Mouse (Mus musculus) spleen, embryonic (tissue): ENCODE measurements around the gene Cldn15.

Experiments used
- CTCF ChIA-PET: fragments of 350-600 bp; sonication (Branson Sonifier 250); formaldehyde crosslinking; loops from one replicate; lab custom pipeline; 2022; lab: Charles Lee

Gene Cldn15

GRCm38 (mm10) chr5:136979762-136980161 is 13.3 kb downstream of the Cldn15 start:
- CTCF ChIA-PET = interaction anchor here (1.2 kb wide), 1 partner anchor 27 kb away, joined by 5 read pairs; the partner anchor contains the start of gene Fis1

DNA sequence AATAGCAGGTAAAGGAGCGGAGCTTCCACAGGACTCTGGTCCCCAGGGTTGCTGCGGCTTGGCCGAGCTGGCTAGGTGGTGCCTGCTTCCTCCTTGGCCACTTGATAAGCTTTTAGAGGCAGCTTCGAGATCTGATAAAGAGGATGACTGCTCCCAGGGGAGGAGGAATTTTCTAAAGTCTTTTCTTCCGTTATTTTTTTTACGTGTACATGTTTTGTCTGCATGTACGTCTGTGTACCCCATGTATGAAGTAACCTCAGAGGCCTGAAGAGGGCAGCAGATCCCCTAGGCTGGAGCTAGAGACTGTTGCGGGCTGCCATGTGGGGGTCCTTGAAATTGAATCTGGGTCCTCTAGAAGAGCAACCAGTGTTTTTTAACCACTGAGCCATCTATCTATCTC is 14.6 kb downstream of the Cldn15 start:
- CTCF ChIA-PET = no interaction called here

GRCm38 (mm10) chr5:136982338-136982930 is 16.0 kb downstream of the Cldn15 start:
- CTCF ChIA-PET = interaction anchor here (0.6 kb wide), 1 partner anchor 1183 kb away, joined by 5 read pairs; no protein-coding TSS in a partner anchor

- CTCF ChIA-PET = no interaction called here
Observed at GRCm38 (mm10) chr5:136984828-136985227, 18.4 kb downstream of the Cldn15 start.

DNA sequence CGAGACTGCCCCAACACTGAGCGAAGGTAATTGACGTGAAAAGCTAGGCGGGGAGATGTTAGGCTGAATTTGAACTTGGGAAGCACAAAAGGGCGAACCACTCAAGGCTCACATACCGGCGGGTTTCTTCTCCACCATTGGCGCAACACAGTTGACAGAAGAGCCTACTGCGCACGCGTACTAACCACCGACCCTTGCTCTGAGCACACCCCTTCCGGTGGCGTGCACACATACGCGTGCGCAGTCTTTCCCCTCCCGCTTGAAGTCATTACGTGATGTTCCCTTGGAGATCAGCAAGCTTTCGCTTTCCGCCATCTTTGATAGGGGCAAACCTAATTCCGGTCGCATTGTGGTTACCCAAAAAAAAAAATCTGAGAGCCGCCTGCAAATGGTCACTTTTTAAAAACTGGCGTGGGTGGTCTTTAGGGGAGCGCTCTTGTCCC is 20.3 kb downstream of the Cldn15 start, which contains the start of gene Plod3:
Gene Plod3 (plus strand): TSS at position 325 of the 443 bp plus-strand sequence.
- CTCF ChIA-PET = interaction anchor here (0.7 kb wide), 1 partner anchor 735 kb away, joined by 4 read pairs; no protein-coding TSS in a partner anchor

DNA sequence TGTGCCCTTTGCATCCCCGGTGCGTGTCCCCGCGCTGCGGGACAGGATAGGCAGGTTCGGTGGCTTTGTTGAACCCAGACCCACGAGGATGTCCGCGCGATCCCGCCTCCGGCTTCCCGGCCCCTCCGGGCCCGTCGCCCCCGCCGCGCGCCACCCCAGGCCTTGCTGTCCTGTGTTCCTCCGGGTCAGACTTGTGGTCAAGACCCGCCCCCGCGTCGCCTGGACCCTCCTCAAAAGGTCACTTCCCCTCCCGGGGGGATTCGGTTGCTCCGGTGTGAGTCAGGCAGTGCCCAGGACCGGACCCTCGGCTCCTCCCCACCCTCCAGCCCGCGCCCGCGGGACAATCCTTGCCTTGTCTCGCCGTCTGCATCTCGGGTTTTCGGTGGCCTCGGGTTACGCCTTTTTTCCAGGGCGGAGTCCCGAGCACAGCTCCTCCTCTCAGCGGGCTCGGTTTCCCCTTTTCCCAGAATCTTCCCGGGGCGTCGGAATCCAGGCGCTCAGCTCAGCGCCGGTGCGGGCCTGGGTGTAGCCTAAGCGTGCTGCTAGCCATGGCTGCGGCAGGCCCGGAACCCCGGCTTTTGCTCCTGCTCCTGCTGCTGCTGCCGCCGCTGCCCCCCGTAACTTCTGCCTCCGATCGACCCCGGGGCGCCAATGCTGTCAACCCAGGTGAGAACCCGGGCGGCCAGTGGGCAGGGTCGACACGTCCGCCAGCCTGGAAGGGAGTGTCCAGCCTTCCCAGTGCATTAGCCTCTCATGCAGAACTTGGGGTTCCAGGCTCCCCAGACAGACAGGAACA is 20.9 kb downstream of the Cldn15 start:
- CTCF ChIA-PET = interaction anchor here (0.7 kb wide), 1 partner anchor 735 kb away, joined by 4 read pairs; no protein-coding TSS in a partner anchor

GRCm38 (mm10) chr5:136987934-136988271 is 21.5 kb downstream of the Cldn15 start, which contains the start of gene Znhit1:
Gene Znhit1, minus strand, starts transcription at chr5:136988021.
- CTCF ChIA-PET = no interaction called here

DNA sequence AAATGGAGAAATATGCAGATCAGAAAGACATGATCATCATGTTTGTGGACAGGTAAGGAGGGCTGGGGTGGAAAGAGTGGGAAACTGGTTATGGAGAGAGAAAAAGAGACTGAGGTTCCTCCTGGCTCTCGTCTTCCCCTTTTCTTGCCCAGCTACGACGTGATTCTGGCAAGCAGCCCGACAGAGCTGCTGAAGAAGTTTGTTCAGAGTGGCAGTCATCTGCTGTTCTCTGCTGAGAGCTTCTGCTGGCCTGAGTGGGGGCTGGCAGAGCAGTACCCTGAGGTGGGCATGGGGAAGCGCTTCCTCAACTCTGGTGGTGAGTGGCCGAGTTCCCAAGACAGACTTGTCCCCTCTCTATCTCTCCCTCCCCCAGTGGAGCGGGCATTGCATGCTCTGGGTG is 22.0 kb downstream of the Cldn15 start:
- CTCF ChIA-PET = no interaction called here

DNA sequence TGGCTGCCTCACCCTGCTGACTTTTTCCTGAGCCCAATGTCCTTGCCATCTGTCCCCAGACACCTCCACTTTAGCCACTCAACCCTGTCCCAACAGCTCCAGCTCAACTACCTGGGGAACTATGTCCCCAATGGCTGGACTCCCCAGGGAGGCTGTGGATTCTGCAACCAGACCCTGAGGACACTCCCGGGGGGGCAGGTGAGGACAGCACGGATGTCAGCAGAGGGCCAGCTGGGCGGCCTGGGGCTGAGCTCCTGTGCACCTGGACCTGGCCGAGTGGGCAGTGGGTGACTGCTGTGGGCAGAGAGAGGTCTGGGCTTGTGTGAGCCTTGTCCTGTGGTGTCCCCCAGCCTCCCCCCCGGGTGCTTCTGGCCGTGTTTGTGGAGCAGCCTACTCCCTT is 23.4 kb downstream of the Cldn15 start:
- CTCF ChIA-PET = no interaction called here

GRCm38 (mm10) chr5:136999449-136999848 is 33.0 kb downstream of the Cldn15 start:
- CTCF ChIA-PET = no interaction called here

DNA sequence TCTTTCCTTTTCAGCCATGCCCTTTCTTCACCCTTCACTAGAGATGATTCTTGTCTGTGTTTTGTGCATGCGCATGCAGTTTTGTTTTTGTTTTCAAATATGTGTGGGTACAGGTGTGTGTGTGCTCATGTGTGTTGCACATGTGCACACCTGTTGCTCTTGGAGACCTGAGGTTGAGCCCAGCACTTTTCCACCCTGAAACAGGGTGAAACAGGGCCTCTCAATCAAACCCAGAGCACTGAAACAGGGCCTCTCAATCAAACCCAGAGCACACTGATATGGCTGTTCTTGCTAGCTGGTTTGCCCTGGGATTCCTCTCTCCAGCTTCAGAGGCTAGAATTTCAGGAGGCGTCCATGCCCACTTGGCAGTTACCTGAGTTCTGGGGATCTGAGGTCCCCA is 34.2 kb downstream of the Cldn15 start:
- CTCF ChIA-PET = no interaction called here

- CTCF ChIA-PET = no interaction called here
Observed at GRCm38 (mm10) chr5:137007276-137007675, 40.9 kb downstream of the Cldn15 start.

- CTCF ChIA-PET = no interaction called here
Observed at GRCm38 (mm10) chr5:137009988-137010387, 43.6 kb downstream of the Cldn15 start.

DNA sequence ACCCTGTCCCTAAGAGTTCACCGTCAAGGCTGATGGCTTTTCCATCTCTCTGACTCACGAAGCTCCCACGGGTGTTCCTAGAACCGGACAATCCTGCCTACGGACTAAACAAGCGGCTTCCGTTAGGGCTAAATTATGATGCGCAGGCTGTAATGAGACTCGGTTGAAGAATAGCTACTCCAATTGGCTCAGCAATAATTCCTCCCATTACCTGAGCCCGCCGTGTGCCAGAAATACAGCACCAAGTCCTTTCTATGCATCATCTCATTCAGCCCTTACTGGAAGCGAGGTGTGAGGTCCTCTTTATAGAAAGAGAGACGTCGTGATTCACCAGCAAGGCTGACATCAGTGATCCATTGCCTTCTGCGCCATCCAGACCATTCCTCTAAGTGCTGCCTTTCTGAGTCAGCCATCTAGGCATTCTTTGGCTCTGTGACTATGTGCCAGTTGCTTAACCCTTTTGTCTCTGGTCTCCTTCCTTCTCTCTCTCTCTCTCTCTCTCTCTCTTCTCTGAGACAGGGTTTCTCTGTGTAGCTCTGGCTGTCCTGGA is 46.1 kb downstream of the Cldn15 start:
- CTCF ChIA-PET = no interaction called here

DNA sequence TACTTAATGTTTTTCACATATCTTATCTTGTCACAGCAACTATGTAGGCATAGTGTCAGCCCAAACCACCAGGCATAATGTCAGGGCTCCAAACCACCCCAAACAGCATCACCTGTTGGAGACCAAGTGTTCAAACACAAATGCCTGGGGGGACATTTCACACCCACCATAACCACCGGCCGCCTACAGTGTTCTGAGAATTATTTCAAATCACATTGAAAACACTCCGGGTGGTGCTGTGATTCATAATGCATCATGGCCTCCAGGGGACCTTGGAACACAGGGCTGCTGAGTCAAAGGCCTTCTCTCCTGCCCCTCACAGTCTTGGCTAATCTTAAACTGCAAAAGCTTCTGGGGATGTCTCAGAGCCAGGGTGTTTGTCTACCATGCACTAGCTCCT is 49.5 kb downstream of the Cldn15 start:
- CTCF ChIA-PET = no interaction called here

DNA sequence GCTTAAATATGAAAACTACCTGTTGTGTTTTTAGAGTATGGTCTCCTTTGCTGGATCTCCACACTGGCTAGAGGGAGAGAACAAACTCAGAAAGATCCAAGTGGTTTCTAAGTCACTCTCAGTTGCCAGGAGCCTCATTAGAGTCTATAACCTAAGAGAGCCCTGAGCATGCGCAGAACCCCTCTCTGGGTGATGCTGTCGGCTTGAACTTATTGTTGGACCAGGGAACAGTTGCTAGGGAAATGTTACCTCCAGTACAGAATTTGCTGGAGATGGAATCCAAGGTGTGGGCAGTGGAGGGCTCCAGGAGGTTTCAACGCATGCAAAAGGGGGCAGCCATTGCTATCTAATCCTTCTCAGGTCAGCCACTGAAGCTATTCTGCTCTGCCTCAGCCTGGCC is 57.9 kb downstream of the Cldn15 start:
- CTCF ChIA-PET = no interaction called here

DNA sequence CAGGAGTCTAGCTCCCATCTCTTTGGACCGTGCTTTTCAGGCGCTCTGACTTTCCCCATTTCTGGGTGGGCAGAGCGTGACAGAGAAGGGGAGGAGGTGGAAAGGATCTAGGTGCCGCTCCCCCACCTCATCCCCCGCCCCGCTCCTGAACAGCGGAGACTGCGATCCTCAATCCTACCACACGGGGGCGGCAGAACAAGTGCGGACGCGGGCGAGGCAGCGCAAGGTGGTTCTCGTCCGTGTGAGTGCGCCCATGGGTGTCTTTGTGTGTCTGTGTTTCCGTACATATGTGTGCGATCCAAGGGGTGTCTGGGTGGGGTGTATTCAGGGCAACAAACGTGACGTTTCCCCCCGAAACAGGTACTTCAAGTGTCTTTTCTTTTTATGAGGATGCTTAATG is 58.7 kb downstream of the Cldn15 start:
- CTCF ChIA-PET = no interaction called here
